Mouse (Mus musculus): ENCODE measurements around the gene Acox2. TPM values are rescaled to one million over a fixed set of nuclear protein-coding genes. Genes with fewer than 3 reads are reported as not detected.

The Acox2 gene
- total and polyA plus RNA-seq, 2 experiments from 2014 or later, result 0.10 to 0.44 TPM

- TF ChIP-seq CTCF (IDR thresholded peaks at IDR 0.05), result no peak
- no peaks in the 10 kb centered on the region for H3K9me3 ChIP-seq (ENCODE audit: low read length)
- no peaks in the 10 kb centered on the region for H3K27me3 ChIP-seq (ENCODE audit: insufficient read depth, low read length)
- H3K36me3 ChIP-seq (ENCODE audit: insufficient read depth, low read length), result no peaks in the 10 kb centered on the region
- H3K4me2 ChIP-seq (ENCODE audit: low read depth, low read length, poor library complexity, severe bottlenecking), result no peak overlapping the region
- DNase-seq (ENCODE audit: low spot score) (no peak), ATAC-seq (ENCODE audit: low FRiP score) (no peak)
- WGBS, result 84% methylated on average over 9 of the region's 9 CpGs
- H3K4me1 ChIP-seq (ENCODE audit: insufficient read depth, low read length), result no peaks in the 10 kb centered on the region
- no peak overlapping the region for H3K9ac ChIP-seq (replicated peaks; ENCODE audit: low read length, poor library complexity, severe bottlenecking)
- no peak overlapping the region for H3K4me3 ChIP-seq (ENCODE audit: low read depth, low read length)
- H3K27ac ChIP-seq (ENCODE audit: low read depth, low read length), result no peak overlapping the region
Observed at GRCm38 (mm10) chr14:8229367-8230019, 29.7 kb downstream of the Acox2 start.

- no peaks in the 10 kb centered on the region for H3K27me3 ChIP-seq (ENCODE audit: insufficient read depth, low read length)
- no peaks in the 10 kb centered on the region for H3K9me3 ChIP-seq (ENCODE audit: low read length)
- H3K27ac ChIP-seq (ENCODE audit: low read depth, low read length), result no peak overlapping the region
- no peak for TF ChIP-seq CTCF (IDR thresholded peaks at IDR 0.05)
- no peak overlapping the region for H3K4me2 ChIP-seq (ENCODE audit: low read depth, low read length, poor library complexity, severe bottlenecking)
- H3K36me3 ChIP-seq (ENCODE audit: insufficient read depth, low read length), result peaks cover 7% of the 10 kb centered on the region
- DNase-seq (ENCODE audit: low spot score) (no peak), ATAC-seq (ENCODE audit: low FRiP score) (no peak)
- H3K9ac ChIP-seq (replicated peaks; ENCODE audit: low read length, poor library complexity, severe bottlenecking), result no peak overlapping the region
- 84% methylated on average over 2 of the region's 2 CpGs for WGBS
- no peak overlapping the region for H3K4me3 ChIP-seq (ENCODE audit: low read depth, low read length)
- H3K4me1 ChIP-seq (ENCODE audit: insufficient read depth, low read length), result no peaks in the 10 kb centered on the region
Observed at GRCm38 (mm10) chr14:8224805-8225204, 34.3 kb downstream of the Acox2 start.

GRCm38 (mm10) chr14:8223506-8224293 lies 35.5 kb downstream of the Acox2 start:
- Histone ChIP-seq H3K9ac (replicated peaks; ENCODE audit: low read length, poor library complexity, severe bottlenecking) (no peak overlapping the region), H3K4me2 (ENCODE audit: low read depth, low read length, poor library complexity, severe bottlenecking) (no peak overlapping the region), H3K4me3 (ENCODE audit: low read depth, low read length) (no peak overlapping the region), H3K4me1 (ENCODE audit: insufficient read depth, low read length) (no peaks in the 10 kb centered on the region; the same call in none of the 2 replicates), H3K27ac (ENCODE audit: low read depth, low read length) (no peak overlapping the region), H3K36me3 (ENCODE audit: insufficient read depth, low read length) (peaks cover 7% of the 10 kb centered on the region), H3K27me3 (ENCODE audit: insufficient read depth, low read length) (no peaks in the 10 kb centered on the region), H3K9me3 (ENCODE audit: low read length) (no peaks in the 10 kb centered on the region)
- no peak for DNase-seq (ENCODE audit: low spot score)
- ATAC-seq (ENCODE audit: low FRiP score), result no peak
- WGBS, result 86% methylated on average over 10 of the region's 10 CpGs
- no peak for TF ChIP-seq CTCF (IDR thresholded peaks at IDR 0.05)

- H3K4me3 ChIP-seq (ENCODE audit: low read depth, low read length), result no peak overlapping the region
- H3K9ac ChIP-seq (replicated peaks; ENCODE audit: low read length, poor library complexity, severe bottlenecking), result no peak overlapping the region
- no peak for ATAC-seq (ENCODE audit: low FRiP score)
- no peak for DNase-seq (ENCODE audit: low spot score)
- no peak overlapping the region for H3K27ac ChIP-seq (ENCODE audit: low read depth, low read length)
- H3K9me3 ChIP-seq (ENCODE audit: low read length), result no peaks in the 10 kb centered on the region
- 97% methylated on average over 16 of the region's 16 CpGs for WGBS
- no peak for TF ChIP-seq CTCF (IDR thresholded peaks at IDR 0.05)
- no peaks in the 10 kb centered on the region for H3K27me3 ChIP-seq (ENCODE audit: insufficient read depth, low read length)
- H3K4me1 ChIP-seq (ENCODE audit: insufficient read depth, low read length), result no peaks in the 10 kb centered on the region; the same call in none of the 2 replicates
- H3K4me2 ChIP-seq (ENCODE audit: low read depth, low read length, poor library complexity, severe bottlenecking), result no peak overlapping the region
- H3K36me3 ChIP-seq (ENCODE audit: insufficient read depth, low read length), result peaks cover 7% of the 10 kb centered on the region
Observed at GRCm38 (mm10) chr14:8222561-8222960, 36.6 kb downstream of the Acox2 start.

- ATAC-seq (ENCODE audit: low FRiP score), result no peak
- WGBS, result 92% methylated on average over 2 of the region's 2 CpGs
- Histone ChIP-seq H3K9ac (replicated peaks; ENCODE audit: low read length, poor library complexity, severe bottlenecking) (no peak overlapping the region), H3K4me1 (ENCODE audit: insufficient read depth, low read length) (no peaks in the 10 kb centered on the region; the same call in none of the 2 replicates), H3K36me3 (ENCODE audit: insufficient read depth, low read length) (peaks cover 7% of the 10 kb centered on the region), H3K4me2 (ENCODE audit: low read depth, low read length, poor library complexity, severe bottlenecking) (no peak overlapping the region), H3K9me3 (ENCODE audit: low read length) (no peaks in the 10 kb centered on the region), H3K27ac (ENCODE audit: low read depth, low read length) (no peak overlapping the region), H3K27me3 (ENCODE audit: insufficient read depth, low read length) (no peaks in the 10 kb centered on the region; the same call in 1 of the 2 replicates), H3K4me3 (ENCODE audit: low read depth, low read length) (no peak overlapping the region)
- TF ChIP-seq CTCF (IDR thresholded peaks at IDR 0.05), result no peak
- no peak for DNase-seq (ENCODE audit: low spot score)
Observed at GRCm38 (mm10) chr14:8220912-8221311, 38.2 kb downstream of the Acox2 start.

GRCm38 (mm10) chr14:8220306-8220705 lies 38.8 kb downstream of the Acox2 start:
- WGBS, result 53% methylated on average over 7 of the region's 7 CpGs

More at GRCm38 (mm10) chr14:8220306-8220705, 38.8 kb downstream of the Acox2 start:
- Histone ChIP-seq H3K9ac (replicated peaks; ENCODE audit: low read length, poor library complexity, severe bottlenecking) (no peak overlapping the region), H3K4me1 (ENCODE audit: insufficient read depth, low read length) (no peaks in the 10 kb centered on the region; the same call in none of the 2 replicates), H3K27me3 (ENCODE audit: insufficient read depth, low read length) (no peaks in the 10 kb centered on the region; the same call in 1 of the 2 replicates), H3K4me3 (ENCODE audit: low read depth, low read length) (no peak overlapping the region), H3K27ac (ENCODE audit: low read depth, low read length) (no peak overlapping the region), H3K9me3 (ENCODE audit: low read length) (no peaks in the 10 kb centered on the region), H3K4me2 (ENCODE audit: low read depth, low read length, poor library complexity, severe bottlenecking) (no peak overlapping the region), H3K36me3 (ENCODE audit: insufficient read depth, low read length) (peaks cover 7% of the 10 kb centered on the region)
- ATAC-seq (ENCODE audit: low FRiP score) (no peak), DNase-seq (ENCODE audit: low spot score) (no peak)
- TF ChIP-seq CTCF (IDR thresholded peaks at IDR 0.05), result peak; percentile 59
